Mouse (Mus musculus) mouse trophoblast stem cell (cell line): Measurements from ENCODE around the gene Coro2a.

Experiments
- in situ Hi-C, 2 experiments: fragments of 300-500 bp; cut with MseI, MboI; formaldehyde crosslinking; loops; 2 replicates in 1 of 2; 3 replicates in 1 of 2; pipeline ENCODE4 v1.15.1; 2025

Gene Coro2a

GRCm38 (mm10) chr4:46560069-46560705 lies 41.8 kb downstream of the Coro2a start:
- in situ Hi-C loops: no loop called here

DNA sequence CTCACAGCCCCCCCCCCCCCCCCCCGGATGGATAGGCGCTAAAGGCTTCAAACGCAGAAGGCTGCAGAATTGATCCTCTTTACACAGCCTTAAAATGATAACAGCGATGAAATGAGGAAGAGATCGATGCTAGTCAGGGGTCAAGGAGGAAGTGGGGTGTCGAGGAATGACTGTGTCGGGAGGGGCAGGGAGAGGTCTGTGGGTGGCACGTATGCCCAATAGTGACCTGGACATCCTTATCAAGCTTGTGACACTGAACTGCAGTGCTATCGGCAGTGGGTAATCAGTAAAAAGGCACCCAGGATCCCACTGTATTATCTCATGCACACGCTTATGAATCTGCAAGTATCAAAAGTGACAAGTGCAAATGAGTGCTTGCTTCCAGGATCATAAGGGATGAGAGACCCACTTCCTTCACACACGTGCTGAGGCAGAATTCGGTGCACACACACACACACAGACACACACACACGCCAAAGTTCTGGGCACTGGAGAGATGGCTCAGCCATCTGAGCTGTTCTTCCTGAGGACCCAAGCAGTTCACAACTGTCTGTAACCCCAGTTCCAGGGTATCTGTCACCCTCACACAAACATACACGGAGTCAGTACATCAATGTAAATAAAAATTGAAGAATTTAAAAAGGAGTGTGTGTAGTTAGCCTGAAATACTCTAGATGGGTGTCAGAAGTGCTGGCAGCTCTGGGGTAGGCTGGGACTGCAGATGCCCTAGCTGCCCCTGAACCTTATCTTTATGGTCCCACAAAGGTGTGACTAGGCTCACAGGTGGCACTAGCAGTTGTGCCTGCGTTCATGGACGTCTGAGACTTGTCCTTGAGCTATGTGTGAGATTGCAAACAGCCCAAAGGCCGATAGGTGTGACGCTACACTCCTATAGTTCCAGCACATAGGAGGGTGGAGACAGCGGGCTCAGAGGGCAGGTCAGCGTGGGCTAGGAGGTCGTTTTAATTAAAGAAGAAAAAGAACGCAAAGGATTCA lies 43.0 kb downstream of the Coro2a start:
- in situ Hi-C loops: no loop called here

- in situ Hi-C loops: no loop called here
These were observed 45.1 kb downstream of the Coro2a start for GRCm38 (mm10) chr4:46556933-46557332.

GRCm38 (mm10) chr4:46555762-46556161 lies 46.2 kb downstream of the Coro2a start:
- in situ Hi-C loops: no loop called here

DNA sequence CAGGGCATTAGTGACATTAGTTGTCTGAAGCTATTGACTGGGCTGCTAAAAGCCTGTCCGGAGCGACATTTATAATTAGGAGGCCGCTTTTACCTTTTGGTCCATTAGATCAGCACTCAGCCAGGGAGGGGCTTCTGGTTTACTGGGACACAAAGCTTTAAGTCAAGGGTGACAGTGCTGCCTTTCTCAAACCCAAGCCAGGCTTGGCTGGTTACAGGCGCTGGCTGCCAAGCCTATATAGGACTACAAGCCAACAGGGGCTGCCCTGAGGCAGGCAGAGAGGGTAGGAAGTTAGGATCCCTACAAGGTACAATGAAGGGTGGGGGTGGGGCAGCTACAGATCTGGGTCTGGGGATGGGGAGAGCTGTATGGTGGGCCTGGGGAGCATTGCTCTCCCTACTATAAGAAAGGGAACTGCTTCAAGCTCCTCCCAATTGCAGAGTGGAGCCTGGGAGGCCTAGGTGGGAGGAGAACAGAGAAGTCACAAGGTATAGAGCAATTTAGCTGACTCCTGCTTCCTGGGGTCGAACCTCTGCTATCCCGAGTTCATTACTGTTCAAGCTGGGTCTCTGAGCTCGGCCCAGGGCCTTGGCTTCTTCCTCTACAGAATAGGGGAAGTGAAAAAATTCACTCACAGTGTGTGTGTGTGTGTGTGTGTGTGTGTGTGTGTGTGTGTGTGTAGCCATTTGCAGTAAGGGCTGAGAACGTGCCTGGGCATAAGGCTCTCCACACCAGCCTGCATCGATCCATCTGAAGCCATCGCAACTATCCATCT lies 47.5 kb downstream of the Coro2a start:
- in situ Hi-C loops: no loop called here

DNA sequence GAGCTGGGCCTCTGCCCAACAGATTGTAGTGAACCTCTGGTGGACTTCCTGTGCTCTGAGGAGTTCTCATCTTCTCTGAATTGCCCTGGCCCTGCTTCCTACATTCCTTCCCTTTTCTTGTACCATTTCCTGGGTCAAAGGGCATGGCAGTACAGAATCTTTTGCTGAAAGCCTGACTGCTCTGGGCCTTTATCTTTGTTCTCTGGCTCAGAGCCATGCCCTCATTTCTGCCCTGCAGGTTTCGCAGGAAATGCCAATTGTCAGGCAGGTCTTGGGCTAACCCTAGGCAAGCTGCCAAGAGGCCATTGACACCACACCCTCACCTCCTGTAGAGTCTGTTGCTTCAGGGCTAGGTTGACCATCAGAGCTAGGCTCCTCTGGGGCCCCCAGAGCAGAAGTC lies 48.1 kb downstream of the Coro2a start:
- in situ Hi-C loops: no loop called here

GRCm38 (mm10) chr4:46550406-46550805 lies 51.6 kb downstream of the Coro2a start:
- in situ Hi-C loops: no loop called here

DNA sequence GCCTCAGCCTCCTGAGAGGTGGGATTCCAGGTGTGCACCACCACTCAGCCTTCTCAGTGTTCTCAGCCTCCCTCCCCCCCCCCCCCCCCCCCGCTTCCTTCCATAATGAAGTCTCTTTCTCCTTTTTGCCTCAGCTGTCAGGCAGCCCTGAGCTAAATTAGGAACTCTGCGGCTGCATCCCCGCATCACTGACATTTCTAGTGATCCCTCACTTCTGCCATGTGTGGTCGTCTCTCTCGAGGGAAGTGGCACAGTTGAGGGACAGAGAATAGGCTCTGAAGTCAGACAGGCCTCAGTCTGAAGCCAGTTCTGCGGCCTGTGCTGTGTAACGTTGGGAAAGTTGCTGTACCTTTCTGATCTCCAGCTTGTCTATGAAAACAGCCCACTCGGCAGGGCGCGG lies 52.0 kb downstream of the Coro2a start:
- in situ Hi-C loops: loop anchor here (5.0 to 10.0 kb wide), 2 partner anchors 52 to 105 kb away; partner anchors contain the start of genes Coro2a (in 1 of the 2) and Tbc1d2 (in 1 of the 2)

GRCm38 (mm10) chr4:46546709-46547108 lies 55.3 kb downstream of the Coro2a start:
- in situ Hi-C loops: loop anchor here (5.0 to 10.0 kb wide), 2 partner anchors 56 to 108 kb away; partner anchors contain the start of genes Coro2a (in 1 of the 2) and Tbc1d2 (in 1 of the 2)

DNA sequence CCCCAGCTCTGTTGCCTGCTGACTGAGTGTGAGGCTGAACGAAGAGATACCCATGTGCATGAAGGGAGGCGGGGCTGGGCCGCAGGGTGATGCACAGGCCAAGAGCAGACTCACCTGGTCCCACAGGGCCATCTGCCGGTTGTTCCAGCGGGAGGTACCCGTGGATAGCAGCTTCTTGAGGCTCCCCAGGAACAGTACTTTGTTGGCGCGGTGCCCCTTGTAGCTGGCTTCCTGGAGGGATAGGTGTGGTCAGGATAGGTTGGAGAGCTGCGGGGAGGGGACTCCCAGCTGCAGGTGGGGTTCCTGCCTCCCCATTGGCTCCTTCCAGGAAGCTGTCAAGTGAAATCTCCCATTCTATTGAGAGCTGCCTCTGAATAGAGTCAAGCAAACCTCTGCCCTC lies 56.5 kb downstream of the Coro2a start:
- in situ Hi-C loops: loop anchor here (5.0 to 10.0 kb wide), 2 partner anchors 57 to 109 kb away; partner anchors contain the start of genes Coro2a (in 1 of the 2) and Tbc1d2 (in 1 of the 2)

DNA sequence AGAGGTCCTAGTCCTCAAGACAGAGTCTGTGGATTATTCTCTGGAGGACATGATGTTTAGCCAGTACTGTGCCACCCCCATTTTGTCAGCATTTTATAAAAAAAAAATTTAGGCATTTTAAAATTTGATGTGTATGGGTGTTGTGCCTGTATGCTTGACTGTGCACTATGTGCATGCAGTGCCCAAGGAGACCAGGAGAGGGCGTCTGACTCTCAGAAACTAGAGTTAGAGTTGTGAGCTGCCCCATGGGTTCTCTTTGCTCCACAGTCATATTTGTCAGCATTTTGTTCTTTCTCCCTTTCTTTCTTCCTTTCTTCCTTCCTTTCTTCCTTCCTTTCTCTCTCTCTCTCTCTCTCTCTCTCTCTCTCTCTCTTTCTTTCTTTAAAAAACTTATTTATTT lies 57.7 kb downstream of the Coro2a start:
- in situ Hi-C loops: loop anchor here in 1 of 2 experiments (10.0 kb wide), 1 partner anchor 110 kb away; the partner anchor contains the start of gene Tbc1d2

DNA sequence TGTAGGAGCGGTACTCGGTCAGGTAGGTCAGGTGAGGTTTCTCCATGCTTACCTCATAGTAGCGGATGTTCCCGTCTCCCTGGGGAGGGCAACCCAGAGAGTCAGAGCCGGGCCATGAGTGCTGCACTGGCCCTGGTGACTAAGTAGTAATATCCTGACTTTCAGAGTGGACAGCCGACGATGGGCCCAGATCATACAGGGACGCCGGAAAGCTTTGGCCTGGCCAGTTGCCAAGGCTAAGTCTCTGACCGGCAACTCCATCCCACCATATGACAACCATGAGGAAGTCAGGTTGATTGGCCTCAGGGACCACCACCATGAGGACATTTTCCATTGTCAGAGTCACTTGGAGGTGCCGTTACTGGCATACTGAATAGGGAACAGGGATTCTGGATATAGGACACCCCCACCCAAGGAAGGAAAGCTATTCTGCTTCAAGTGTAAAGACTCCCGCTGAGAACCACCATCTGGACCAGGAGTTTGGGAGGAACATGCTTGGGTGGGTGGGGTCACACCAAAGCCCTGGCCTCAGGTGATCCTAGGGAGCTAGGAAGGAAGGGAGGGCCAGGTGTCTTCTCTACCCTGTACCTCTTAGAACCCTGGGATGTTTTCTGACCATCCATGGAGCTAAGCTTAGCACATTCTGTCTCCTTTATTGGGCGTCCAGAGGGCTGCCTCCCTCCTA lies 58.5 kb downstream of the Coro2a start:
- in situ Hi-C loops: loop anchor here in 1 of 2 experiments (10.0 kb wide), 1 partner anchor 111 kb away; the partner anchor contains the start of gene Tbc1d2

DNA sequence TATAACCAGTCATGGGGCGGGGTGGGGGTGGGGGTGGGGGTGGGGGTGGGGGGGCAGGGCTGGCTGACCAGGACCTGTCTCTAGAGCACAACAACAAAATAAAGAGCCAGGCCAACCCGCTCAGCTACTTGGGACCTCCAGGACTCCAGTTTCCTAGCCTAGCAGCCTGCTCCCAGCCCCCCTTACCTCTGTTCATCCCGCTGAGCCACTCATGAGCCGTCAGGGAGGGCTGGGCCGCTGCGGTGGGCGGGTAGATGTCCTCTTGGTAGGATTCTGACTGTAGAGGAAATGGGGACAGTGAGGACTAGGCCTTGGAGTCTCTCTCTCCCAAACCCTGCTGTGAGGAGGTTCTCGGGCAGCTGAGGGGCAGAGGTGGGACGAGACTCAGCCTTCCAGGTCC lies 60.3 kb downstream of the Coro2a start:
- in situ Hi-C loops: loop anchor here in 1 of 2 experiments (10.0 kb wide), 1 partner anchor 113 kb away; the partner anchor contains the start of gene Tbc1d2

DNA sequence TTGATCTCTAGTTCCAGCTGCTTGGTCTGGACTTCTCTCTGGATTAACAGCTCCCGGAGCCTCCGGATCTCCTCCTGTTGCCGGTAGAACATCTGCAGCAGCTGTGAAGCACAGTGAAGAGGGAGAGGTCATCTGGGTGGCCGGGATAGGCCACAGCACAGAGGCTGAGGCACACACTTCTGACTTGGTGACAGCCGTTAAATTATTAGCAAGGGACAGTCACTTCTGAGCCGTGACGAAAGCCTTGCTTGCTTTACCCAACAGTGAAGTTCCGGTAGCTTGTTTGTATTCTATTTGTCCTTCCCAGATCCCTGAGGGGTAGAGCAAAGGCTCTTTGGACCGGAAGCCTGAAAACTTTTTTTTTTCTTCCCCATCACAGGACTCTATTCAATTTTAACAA lies 62.8 kb downstream of the Coro2a start:
- in situ Hi-C loops: no loop called here

GRCm38 (mm10) chr4:46535840-46536361 lies 66.1 kb downstream of the Coro2a start, which contains the start of gene Trim14:
Gene Trim14, minus strand, starts transcription at chr4:46536141.
- in situ Hi-C loops: no loop called here

- in situ Hi-C loops: no loop called here
These were observed 66.7 kb downstream of the Coro2a start for GRCm38 (mm10) chr4:46535094-46535830.

GRCm38 (mm10) chr4:46533934-46534720 lies 67.9 kb downstream of the Coro2a start:
- in situ Hi-C loops: no loop called here

- in situ Hi-C loops: no loop called here
These were observed 69.1 kb downstream of the Coro2a start for GRCm38 (mm10) chr4:46532926-46533325.

- in situ Hi-C loops: no loop called here
These were observed 69.5 kb downstream of the Coro2a start for GRCm38 (mm10) chr4:46532511-46532910.
